Mouse (Mus musculus): Measurements from ENCODE around the gene Nupr1l.

DNA sequence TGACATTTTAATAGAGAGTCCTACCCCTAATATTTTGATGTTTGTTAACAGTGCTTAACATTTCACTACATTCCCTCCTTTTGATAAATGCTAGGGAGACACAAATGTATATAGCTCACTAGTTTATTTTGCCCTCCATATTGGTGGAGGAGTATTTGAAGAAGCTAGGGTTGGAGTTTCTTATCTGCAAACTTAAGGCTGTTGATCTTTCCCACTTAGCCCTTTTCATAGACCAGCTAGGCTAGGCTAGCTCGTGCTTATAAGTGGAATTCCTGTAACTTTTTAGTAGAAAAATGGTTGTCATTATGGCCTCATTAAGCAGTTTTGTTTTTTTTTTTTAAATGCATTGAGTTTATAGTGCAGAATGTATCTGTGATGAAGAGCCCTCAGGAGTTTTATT is 35.1 kb downstream of the Nupr1l start:
- TF ChIP-seq CTCF (IDR thresholded peaks at IDR 0.05; ENCODE audit: low read depth, low read length) (no peak), POLR2AphosphoS5 (IDR thresholded peaks at IDR 0.05; ENCODE audit: insufficient replicate concordance, low read depth, low read length) (no peak), GATA1 (IDR thresholded peaks at IDR 0.05; ENCODE audit: borderline replicate concordance, low read length) (no peak), GATA2 (IDR thresholded peaks at IDR 0.05; ENCODE audit: borderline replicate concordance, low read depth, low read length) (no peak), TAL1 (conservative IDR thresholded peaks at IDR 0.05; ENCODE audit: low read depth, low read length) (no peak)
